Mouse (Mus musculus) cortical plate, adult 2 months (tissue): ENCODE measurements around the gene Nav1.

ENCODE experiments used
- CTCF ChIP-seq: fragments of 200-500 bp; IDR thresholded peaks from 2 replicates; pipeline ENCODE4 v1.5.1; 2011; ENCODE audit warnings: mild to moderate bottlenecking, control low read depth, low read length; ENCODE audit not compliant: insufficient read depth; ENCODE audit errors: extremely low read depth
- POLR2A ChIP-seq: fragments of 200-500 bp; IDR thresholded peaks from 2 replicates; pipeline ENCODE4 v1.6.1; 2011; ENCODE audit warnings: mild to moderate bottlenecking, low read length, control low read depth; ENCODE audit not compliant: insufficient read depth; ENCODE audit errors: extremely low read depth

GRCm38 (mm10) chr1:135534782-135535181, 72.3 kb downstream of the Nav1 start:
- TF ChIP-seq POLR2A (no peak), CTCF (no peak)
